Mouse (Mus musculus): Measurements from ENCODE around the gene Slc46a2.

Slc46a2 gene

GRCm38 (mm10) chr4:59859693-59860425 lies 55.0 kb downstream of the Slc46a2 start:
- no peak for DNase-seq (ENCODE audit: extremely low read depth, low read depth)
